Mouse (Mus musculus) forebrain, embryonic 12.5 days (tissue): ENCODE measurements at regions not wholly inside any gene's neighbourhood (a gene's known extent, or its start where the extent isn't known, plus 50 kb on each side); places are given as distances from the start of the nearest gene placed in this dataset.

Source experiments
- ATAC-seq: fragments of 200-750 bp; cut with Nextera tagmentation; 2 replicates; pipeline ENCODE4 v1.8.0; 2017; ENCODE audit warnings: moderate TSS enrichment; ENCODE audit not compliant: low FRiP score
- H3K27ac ChIP-seq: fragments of 300-500 bp; sonication (generic); 2 replicates; pipeline ENCODE4 v1.5.1; 2016; ENCODE audit warnings: mild to moderate bottlenecking
- H3K27me3 ChIP-seq: fragments of 300-500 bp; sonication (generic); 2 replicates; pipeline ENCODE4 v1.6.1; 2016; ENCODE audit warnings: mild to moderate bottlenecking
- H3K36me3 ChIP-seq: fragments of 300-500 bp; sonication (generic); replicated peaks from 2 replicates; pipeline ENCODE4 v1.6.1; 2016; ENCODE audit warnings: mild to moderate bottlenecking
- H3K4me1 ChIP-seq: fragments of 300-500 bp; sonication (generic); 2 replicates; pipeline ENCODE4 v1.6.1; 2016
- H3K4me2 ChIP-seq: fragments of 300-500 bp; sonication (generic); 2 replicates; pipeline ENCODE4 v1.6.1; 2016; ENCODE audit warnings: mild to moderate bottlenecking, moderate library complexity
- H3K4me3 ChIP-seq: fragments of 300-500 bp; sonication (generic); replicated peaks from 2 replicates; pipeline ENCODE4 v1.5.1; 2016; ENCODE audit warnings: mild to moderate bottlenecking
- H3K9ac ChIP-seq: fragments of 300-500 bp; sonication (generic); 2 replicates; pipeline ENCODE4 v1.6.1; 2016; ENCODE audit warnings: mild to moderate bottlenecking
- H3K9me3 ChIP-seq: fragments of 300-500 bp; sonication (generic); 2 replicates; pipeline ENCODE4 v1.6.1; 2016
- WGBS: fragments of 180-500 bp; shearing (Covaris S2); methylation state at CpG from one replicate; pipeline ENCODE4 v1.1.7; 2016; 5-methylcytosine and 5-hydroxymethylcytosine counted together

DNA sequence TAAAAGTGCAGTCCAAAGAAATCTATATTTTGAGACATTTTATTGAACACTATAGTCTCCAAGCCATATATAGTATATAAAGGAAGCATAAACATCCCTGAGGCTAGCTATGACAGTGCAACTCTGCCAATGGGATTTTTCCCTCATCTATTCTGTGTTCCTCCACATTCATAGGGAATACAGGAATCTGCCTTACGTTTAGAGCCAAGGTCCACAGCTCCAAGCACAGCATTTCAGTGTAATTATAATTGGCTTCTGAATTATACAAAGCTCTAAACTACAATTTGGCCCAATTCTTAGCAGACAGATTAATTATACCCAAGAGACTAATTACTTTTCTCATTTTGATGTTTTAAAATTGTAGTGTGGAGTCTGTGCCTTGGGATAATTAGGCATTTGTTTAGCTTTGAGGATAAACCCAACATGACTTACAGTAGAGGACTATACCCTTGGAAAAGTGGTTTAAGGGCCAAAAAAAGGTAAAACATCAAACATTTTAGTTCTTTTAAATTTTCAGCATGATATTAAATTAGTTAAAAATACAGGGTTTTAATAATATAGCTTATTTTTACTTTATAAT is 235.0 kb upstream of the Gje1 start:
- Histone ChIP-seq H3K9ac (no peak overlapping the region), H3K4me1 (no peaks in the 10 kb centered on the region), H3K4me2 (no peak overlapping the region), H3K36me3 (no peaks in the 10 kb centered on the region), H3K4me3 (no peak overlapping the region), H3K9me3 (no peaks in the 10 kb centered on the region), H3K27me3 (no peaks in the 10 kb centered on the region), H3K27ac (no peak overlapping the region)
- peak; percentile 74; the same call in 1 of the 2 replicates for ATAC-seq
- WGBS = 41% methylated on average over 1 of the region's 1 CpGs

DNA sequence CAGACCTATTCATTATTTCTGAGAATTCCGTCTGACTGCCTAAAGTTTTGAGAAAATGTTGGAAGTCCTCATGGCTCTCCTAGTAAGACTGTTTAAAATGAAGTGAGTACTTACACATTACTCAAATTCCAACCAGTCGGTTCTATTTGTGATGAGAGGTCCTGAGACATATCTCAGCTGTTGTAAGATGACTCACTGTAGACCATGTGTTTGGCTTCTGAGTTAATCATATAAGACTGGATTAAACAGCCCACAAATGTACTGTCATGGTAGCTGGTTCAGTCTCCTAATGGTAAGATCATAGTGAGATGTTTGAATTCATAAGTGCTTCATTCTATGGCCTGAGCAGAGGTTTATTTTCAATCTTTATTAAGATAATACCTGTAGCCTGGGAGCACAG is 223.9 kb upstream of the Gje1 start:
- no peak for ATAC-seq
- Histone ChIP-seq H3K9ac (no peak overlapping the region), H3K4me1 (no peaks in the 10 kb centered on the region), H3K4me3 (no peak overlapping the region), H3K27ac (no peak overlapping the region), H3K27me3 (no peaks in the 10 kb centered on the region), H3K9me3 (no peaks in the 10 kb centered on the region), H3K4me2 (no peak overlapping the region), H3K36me3 (no peaks in the 10 kb centered on the region)
- WGBS = 90% methylated on average over 2 of the region's 2 CpGs
